Mouse (Mus musculus) kidney, postnatal 4 days (tissue): ENCODE measurements around the gene Gm20747.
"Not testable (repeated sequence)": the region's sequence is repeated elsewhere in the genome, so short reads cannot be mapped to it uniquely, and the experiment has no call there.

ENCODE experiments used
- DNase-seq, 2 experiments: peaks; one replicate each; pipeline ENCODE4 v3.0.0; 2021; ENCODE audit warnings: mixed read lengths in 2 of 2

Gm20747 gene

GRCm38 (mm10) chrY:53418191-53418590 lies at the start of gene Gm20747:
Gm20747 (minus strand) TSS chrY:53418291.
- not testable (repeated sequence) for DNase-seq
